Mouse (Mus musculus): ENCODE results near the gene Sppl2c. TPM values are rescaled to one million over a fixed set of nuclear protein-coding genes. Genes with fewer than 3 reads are reported as not detected.
"Not testable (repeated sequence)": the region's sequence is repeated elsewhere in the genome, so short reads cannot be mapped to it uniquely, and the experiment has no call there.

Sppl2c gene
- polyA plus RNA-seq, 1 experiment from 2014 or later, result not detected

GRCm38 (mm10) chr11:104214128-104214527, 28.0 kb downstream of the Sppl2c start:
- not testable (repeated sequence) for H3K27me3 ChIP-seq (ENCODE audit: control insufficient read depth, insufficient read depth, low read depth, low read length); H3K27ac ChIP-seq (ENCODE audit: low read length); ATAC-seq (ENCODE audit: low read depth); H3K4me1 ChIP-seq (replicated peaks; ENCODE audit: control insufficient read depth, insufficient read depth, low read length); H3K9me3 ChIP-seq (ENCODE audit: control insufficient read depth, low read length); H3K36me3 ChIP-seq (ENCODE audit: control insufficient read depth, insufficient read depth, low read length); H3K4me3 ChIP-seq (ENCODE audit: low read length); H3K9ac ChIP-seq (ENCODE audit: low read length); H3K4me2 ChIP-seq (ENCODE audit: low read depth, low read length)
- 96% methylated on average over 5 of the region's 5 CpGs for WGBS

- H3K4me2 ChIP-seq (ENCODE audit: low read depth, low read length), result no peak overlapping the region
- H3K36me3 ChIP-seq (ENCODE audit: control insufficient read depth, insufficient read depth, low read length), result no peaks in the 10 kb centered on the region
- H3K9me3 ChIP-seq (ENCODE audit: control insufficient read depth, low read length), result no peaks in the 10 kb centered on the region
- H3K4me1 ChIP-seq (replicated peaks; ENCODE audit: control insufficient read depth, insufficient read depth, low read length), result no peaks in the 10 kb centered on the region
- no peak overlapping the region for H3K27ac ChIP-seq (ENCODE audit: low read length)
- WGBS, result 63% methylated on average over 3 of the region's 3 CpGs
- ATAC-seq (ENCODE audit: low read depth), result no peak
- no peak overlapping the region for H3K4me3 ChIP-seq (ENCODE audit: low read length)
- no peaks in the 10 kb centered on the region for H3K27me3 ChIP-seq (ENCODE audit: control insufficient read depth, insufficient read depth, low read depth, low read length)
- H3K9ac ChIP-seq (ENCODE audit: low read length), result no peak overlapping the region
Observed at GRCm38 (mm10) chr11:104218075-104218474, 31.9 kb downstream of the Sppl2c start.

- Histone ChIP-seq H3K27me3 (ENCODE audit: control insufficient read depth, insufficient read depth, low read depth, low read length) (no peaks in the 10 kb centered on the region), H3K27ac (ENCODE audit: low read length) (no peak overlapping the region), H3K4me3 (ENCODE audit: low read length) (no peak overlapping the region), H3K9me3 (ENCODE audit: control insufficient read depth, low read length) (no peaks in the 10 kb centered on the region), H3K9ac (ENCODE audit: low read length) (no peak overlapping the region), H3K4me1 (replicated peaks; ENCODE audit: control insufficient read depth, insufficient read depth, low read length) (no peaks in the 10 kb centered on the region), H3K4me2 (ENCODE audit: low read depth, low read length) (no peak overlapping the region), H3K36me3 (ENCODE audit: control insufficient read depth, insufficient read depth, low read length) (no peaks in the 10 kb centered on the region)
- no peak for ATAC-seq (ENCODE audit: low read depth)
- WGBS, result 67% methylated on average over 4 of the region's 4 CpGs
Observed at GRCm38 (mm10) chr11:104220291-104220690, 34.2 kb downstream of the Sppl2c start.

GRCm38 (mm10) chr11:104221751-104222150, 35.6 kb downstream of the Sppl2c start:
- no peak overlapping the region for H3K27ac ChIP-seq (ENCODE audit: low read length)
- H3K36me3 ChIP-seq (ENCODE audit: control insufficient read depth, insufficient read depth, low read length), result no peaks in the 10 kb centered on the region
- H3K9me3 ChIP-seq (ENCODE audit: control insufficient read depth, low read length), result no peaks in the 10 kb centered on the region
- H3K4me3 ChIP-seq (ENCODE audit: low read length), result no peak overlapping the region
- no peaks in the 10 kb centered on the region for H3K27me3 ChIP-seq (ENCODE audit: control insufficient read depth, insufficient read depth, low read depth, low read length)
- 64% methylated on average over 5 of the region's 5 CpGs for WGBS
- no peak for ATAC-seq (ENCODE audit: low read depth)
- H3K9ac ChIP-seq (ENCODE audit: low read length), result no peak overlapping the region
- H3K4me2 ChIP-seq (ENCODE audit: low read depth, low read length), result no peak overlapping the region
- H3K4me1 ChIP-seq (replicated peaks; ENCODE audit: control insufficient read depth, insufficient read depth, low read length), result no peaks in the 10 kb centered on the region

GRCm38 (mm10) chr11:104223301-104223700, 37.2 kb downstream of the Sppl2c start:
- H3K36me3 ChIP-seq (ENCODE audit: control insufficient read depth, insufficient read depth, low read length), result no peaks in the 10 kb centered on the region
- no peaks in the 10 kb centered on the region for H3K9me3 ChIP-seq (ENCODE audit: control insufficient read depth, low read length)
- H3K4me1 ChIP-seq (replicated peaks; ENCODE audit: control insufficient read depth, insufficient read depth, low read length), result no peaks in the 10 kb centered on the region
- no peak overlapping the region for H3K9ac ChIP-seq (ENCODE audit: low read length)
- WGBS, result 73% methylated on average over 9 of the region's 9 CpGs
- H3K27ac ChIP-seq (ENCODE audit: low read length), result no peak overlapping the region
- no peak overlapping the region for H3K4me2 ChIP-seq (ENCODE audit: low read depth, low read length)
- no peak overlapping the region for H3K4me3 ChIP-seq (ENCODE audit: low read length)
- H3K27me3 ChIP-seq (ENCODE audit: control insufficient read depth, insufficient read depth, low read depth, low read length), result no peaks in the 10 kb centered on the region
- ATAC-seq (ENCODE audit: low read depth), result no peak

- Histone ChIP-seq H3K27me3 (ENCODE audit: control insufficient read depth, insufficient read depth, low read depth, low read length) (peaks cover 28% of the 10 kb centered on the region), H3K9ac (ENCODE audit: low read length) (no peak overlapping the region), H3K36me3 (ENCODE audit: control insufficient read depth, insufficient read depth, low read length) (no peaks in the 10 kb centered on the region), H3K27ac (ENCODE audit: low read length) (no peak overlapping the region), H3K9me3 (ENCODE audit: control insufficient read depth, low read length) (no peaks in the 10 kb centered on the region), H3K4me1 (replicated peaks; ENCODE audit: control insufficient read depth, insufficient read depth, low read length) (peaks cover 9% of the 10 kb centered on the region), H3K4me3 (ENCODE audit: low read length) (no peak overlapping the region), H3K4me2 (ENCODE audit: low read depth, low read length) (no peak overlapping the region)
- WGBS, result 59% methylated on average over 4 of the region's 4 CpGs
- no peak for ATAC-seq (ENCODE audit: low read depth)
Observed at GRCm38 (mm10) chr11:104229391-104229790, 43.3 kb downstream of the Sppl2c start.

GRCm38 (mm10) chr11:104230066-104230778, 44.1 kb downstream of the Sppl2c start:
- Histone ChIP-seq H3K27ac (ENCODE audit: low read length) (no peak overlapping the region), H3K4me2 (ENCODE audit: low read depth, low read length) (peak overlapping the region; percentile 98), H3K4me3 (ENCODE audit: low read length) (peak overlapping the region; percentile 72), H3K9ac (ENCODE audit: low read length) (no peak overlapping the region), H3K4me1 (replicated peaks; ENCODE audit: control insufficient read depth, insufficient read depth, low read length) (peaks cover 13% of the 10 kb centered on the region), H3K9me3 (ENCODE audit: control insufficient read depth, low read length) (no peaks in the 10 kb centered on the region), H3K36me3 (ENCODE audit: control insufficient read depth, insufficient read depth, low read length) (no peaks in the 10 kb centered on the region), H3K27me3 (ENCODE audit: control insufficient read depth, insufficient read depth, low read depth, low read length) (peaks cover 36% of the 10 kb centered on the region)
- ATAC-seq (ENCODE audit: low read depth), result no peak
- 13% methylated on average over 9 of the region's 9 CpGs for WGBS

- Histone ChIP-seq H3K4me1 (replicated peaks; ENCODE audit: control insufficient read depth, insufficient read depth, low read length) (peaks cover 13% of the 10 kb centered on the region), H3K27ac (ENCODE audit: low read length) (no peak within 1 kb of the TSS), H3K4me2 (ENCODE audit: low read depth, low read length) (peak within 1 kb of the TSS; percentile 98), H3K27me3 (ENCODE audit: control insufficient read depth, insufficient read depth, low read depth, low read length) (peaks cover 46% of the 10 kb centered on the region), H3K9ac (ENCODE audit: low read length) (peak within 1 kb of the TSS; percentile 76), H3K4me3 (ENCODE audit: low read length) (peak within 1 kb of the TSS; percentile 72), H3K36me3 (ENCODE audit: control insufficient read depth, insufficient read depth, low read length) (no peaks in the 10 kb centered on the region), H3K9me3 (ENCODE audit: control insufficient read depth, low read length) (no peaks in the 10 kb centered on the region)
- peak; percentile 96 for ATAC-seq (ENCODE audit: low read depth)
- under 1% methylated on average over 76 of the region's 94 CpGs for WGBS
Observed at GRCm38 (mm10) chr11:104231041-104231911, 45.1 kb downstream of the Sppl2c start, which contains the start of gene Mapt. Mapt (plus strand) TSS chr11:104231390.

All from lung, embryonic 16.5 days (tissue).